Mouse (Mus musculus): ENCODE measurements at regions not wholly inside any gene's neighbourhood (a gene's known extent, or its start where the extent isn't known, plus 50 kb on each side); places are given as distances from the start of the nearest gene placed in this dataset.
"Not testable (repeated sequence)": the region's sequence is repeated elsewhere in the genome, so short reads cannot be mapped to it uniquely, and the experiment has no call there.

GRCm38 (mm10) chr2:179170608-179171007, 271.6 kb upstream of the Cdh4 start:
- Histone ChIP-seq H3K27ac (ENCODE audit: insufficient read depth, low read depth) (no peak overlapping the region), H3K9me3 (replicated peaks; ENCODE audit: low read length) (peaks cover 61% of the 10 kb centered on the region), H3K79me2 (replicated peaks; ENCODE audit: control insufficient read depth, extremely low read depth, insufficient read depth, poor library complexity, severe bottlenecking) (no peaks in the 10 kb centered on the region), H3K4me1 (ENCODE audit: control insufficient read depth in 1 of 2, insufficient read depth in 2 of 2) (no peaks in the 10 kb centered on the region), H3K36me3 (replicated peaks in 1 of 2; ENCODE audit: control insufficient read depth in 1 of 2, insufficient read depth in 1 of 2, low read length in 1 of 2) (no peaks in the 10 kb centered on the region), H3K4me2 (ENCODE audit: insufficient read depth, low read depth, poor library complexity, severe bottlenecking) (no peak overlapping the region), H3K9ac (ENCODE audit: insufficient read depth, low read depth) (no peak overlapping the region), H3K27me3 (replicated peaks) (no peaks in the 10 kb centered on the region), H3K4me3 (replicated peaks in 1 of 3; ENCODE audit: low read depth in 2 of 3, low read length in 2 of 3, poor library complexity in 1 of 3) (no peak overlapping the region)
- in situ Hi-C loops (cut with MboI; ENCODE audit: low pct_ligation_motif_present, low pct_unique_long_range_greater_than_20kb, low sequenced_read_pairs) = no loop called here
- dilution Hi-C loops (cut with MboI; ENCODE audit: extremely low pct_ligation_motif_present, extremely low pct_unique_long_range_greater_than_20kb, low sequenced_read_pairs) = no loop called here
- TF ChIP-seq UBTF (IDR thresholded peaks at IDR 0.05; ENCODE audit: low read depth, low read length) (no peak), MXI1 (IDR thresholded peaks at IDR 0.05; ENCODE audit: low read depth, low read length) (no peak), KAT2A (IDR thresholded peaks at IDR 0.05; ENCODE audit: insufficient replicate concordance, low read length) (no peak), ZMIZ1 (IDR thresholded peaks at IDR 0.05; ENCODE audit: low read depth, low read length) (no peak), SMC3 (IDR thresholded peaks at IDR 0.05; ENCODE audit: low read depth, low read length) (no peak), MAZ (IDR thresholded peaks at IDR 0.05; ENCODE audit: low read depth, low read length) (no peak), NELFE (IDR thresholded peaks at IDR 0.05; ENCODE audit: low read depth, low read length) (no peak), MAX (IDR thresholded peaks at IDR 0.05; ENCODE audit: low read length) (no peak), SIN3A (IDR thresholded peaks at IDR 0.05; ENCODE audit: low read length) (no peak), ZC3H11A (IDR thresholded peaks at IDR 0.05; ENCODE audit: low read depth, low read length) (no peak), ZKSCAN1 (IDR thresholded peaks at IDR 0.05; ENCODE audit: borderline replicate concordance, low read depth, low read length) (no peak), CTCF (conservative IDR thresholded peaks at IDR 0.05 in 1 of 2, IDR thresholded peaks at IDR 0.05 in 1 of 2; ENCODE audit: low read depth in 2 of 2, low read length in 2 of 2) (no peak), ELF1 (IDR thresholded peaks at IDR 0.05; ENCODE audit: low read depth, low read length) (no peak), BHLHE40 (IDR thresholded peaks at IDR 0.05; ENCODE audit: low read depth, low read length) (no peak), PAX5 (IDR thresholded peaks at IDR 0.05; ENCODE audit: low read length) (no peak), CHD1 (IDR thresholded peaks at IDR 0.05; ENCODE audit: low read depth, low read length) (no peak), USF2 (conservative IDR thresholded peaks at IDR 0.05; ENCODE audit: low read depth, low read length) (no peak), USF1 (IDR thresholded peaks at IDR 0.05; ENCODE audit: low read depth, low read length) (no peak), ETS1 (conservative IDR thresholded peaks at IDR 0.05; ENCODE audit: low read depth, low read length) (no peak), ZNF384 (IDR thresholded peaks at IDR 0.05; ENCODE audit: low read depth, low read length) (no peak)
- DNase-seq (ENCODE audit: extremely low read depth) = no peak

- H3K4me2 ChIP-seq (ENCODE audit: insufficient read depth, low read depth, poor library complexity, severe bottlenecking); in situ Hi-C loops (cut with MboI; ENCODE audit: low pct_ligation_motif_present, low pct_unique_long_range_greater_than_20kb, low sequenced_read_pairs); dilution Hi-C loops (cut with MboI; ENCODE audit: extremely low pct_ligation_motif_present, extremely low pct_unique_long_range_greater_than_20kb, low sequenced_read_pairs): not testable (repeated sequence)
Observed at GRCm38 (mm10) chr2:179176835-179177530, 265.2 kb upstream of the Cdh4 start.

More at GRCm38 (mm10) chr2:179176835-179177530, 265.2 kb upstream of the Cdh4 start:
- not testable (repeated sequence) for H3K79me2 ChIP-seq (replicated peaks; ENCODE audit: control insufficient read depth, extremely low read depth, insufficient read depth, poor library complexity, severe bottlenecking); DNase-seq (ENCODE audit: extremely low read depth); H3K36me3 ChIP-seq (replicated peaks in 1 of 2; ENCODE audit: control insufficient read depth in 1 of 2, insufficient read depth in 1 of 2, low read length in 1 of 2); H3K27me3 ChIP-seq (replicated peaks); H3K27ac ChIP-seq (ENCODE audit: insufficient read depth, low read depth); H3K4me1 ChIP-seq (ENCODE audit: control insufficient read depth in 1 of 2, insufficient read depth in 2 of 2); H3K9ac ChIP-seq (ENCODE audit: insufficient read depth, low read depth); H3K4me3 ChIP-seq (replicated peaks in 1 of 3; ENCODE audit: low read depth in 2 of 3, low read length in 2 of 3, poor library complexity in 1 of 3)
- H3K9me3 ChIP-seq (replicated peaks; ENCODE audit: low read length) = peaks cover 53% of the 10 kb centered on the region
